Mouse (Mus musculus): ENCODE measurements around the gene Gm10300. TPM values are rescaled to one million over a fixed set of nuclear protein-coding genes. Genes with fewer than 3 reads are reported as not detected.

Gene Gm10300
- polyA plus RNA-seq, 1 experiment from 2014 or later, result not detected

GRCm38 (mm10) chr4:132029851-132030741 lies 44.4 kb upstream of the Gm10300 start:
- no peak overlapping the region for H3K9ac ChIP-seq (ENCODE audit: low read length)
- no peaks in the 10 kb centered on the region for H3K36me3 ChIP-seq (ENCODE audit: control insufficient read depth, insufficient read depth, low read length)
- 0 out of 2 replicates have a peak overlapping the region, but pooled peaks have one; percentile 13 for H3K27ac ChIP-seq (replicated peaks)
- DNase-seq (ENCODE audit: low spot score) (no peak), ATAC-seq (ENCODE audit: low FRiP score, low TSS enrichment) (no peak)
- H3K4me2 ChIP-seq (replicated peaks; ENCODE audit: low read depth), result no peak overlapping the region
- no peak overlapping the region for H3K4me3 ChIP-seq (ENCODE audit: low read depth, low read length)
- no peaks in the 10 kb centered on the region for H3K27me3 ChIP-seq (ENCODE audit: control insufficient read depth, insufficient read depth, low read length)
- H3K9me3 ChIP-seq (ENCODE audit: control insufficient read depth, low read length), result no peaks in the 10 kb centered on the region
- H3K4me1 ChIP-seq (replicated peaks; ENCODE audit: control insufficient read depth, insufficient read depth), result no peaks in the 10 kb centered on the region
- 60% methylated on average over 10 of the region's 10 CpGs for WGBS
- TF ChIP-seq EP300 (optimal IDR thresholded peaks at IDR 0.05), result no peak
- no peak for TF ChIP-seq CTCF (IDR thresholded peaks at IDR 0.05; ENCODE audit: low read depth)

DNA sequence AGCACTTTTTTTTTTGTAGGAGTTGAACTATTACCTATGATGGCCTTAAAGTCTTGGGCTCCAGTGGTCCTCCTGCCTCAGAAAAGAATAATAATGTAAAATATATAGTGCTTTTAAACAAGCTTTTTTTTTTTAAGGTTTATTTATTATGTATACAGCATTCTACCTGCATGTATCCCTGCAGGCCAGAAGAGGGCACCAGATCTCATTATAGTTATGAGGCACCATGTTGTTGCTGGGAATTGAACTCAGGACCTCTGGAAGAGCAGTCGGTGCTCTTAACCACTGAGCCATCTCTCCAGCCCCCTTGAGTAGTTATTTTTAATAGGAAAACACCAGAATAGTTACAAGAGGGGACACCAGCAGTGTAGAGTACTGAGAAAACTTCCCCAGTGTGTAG lies 41.3 kb upstream of the Gm10300 start:
- no peak for ATAC-seq (ENCODE audit: low FRiP score, low TSS enrichment)
- no peak for DNase-seq (ENCODE audit: low spot score)
- no peaks in the 10 kb centered on the region for H3K27me3 ChIP-seq (ENCODE audit: control insufficient read depth, insufficient read depth, low read length)
- H3K4me3 ChIP-seq (ENCODE audit: low read depth, low read length), result no peak overlapping the region
- H3K9ac ChIP-seq (ENCODE audit: low read length), result no peak overlapping the region
- no peak overlapping the region for H3K27ac ChIP-seq (replicated peaks)
- WGBS, result 84% methylated on average over 1 of the region's 1 CpGs
- no peaks in the 10 kb centered on the region for H3K4me1 ChIP-seq (replicated peaks; ENCODE audit: control insufficient read depth, insufficient read depth)
- no peaks in the 10 kb centered on the region for H3K9me3 ChIP-seq (ENCODE audit: control insufficient read depth, low read length)
- TF ChIP-seq CTCF (IDR thresholded peaks at IDR 0.05; ENCODE audit: low read depth), result peak; percentile 63
- TF ChIP-seq EP300 (optimal IDR thresholded peaks at IDR 0.05), result no peak
- H3K4me2 ChIP-seq (replicated peaks; ENCODE audit: low read depth), result no peak overlapping the region
- H3K36me3 ChIP-seq (ENCODE audit: control insufficient read depth, insufficient read depth, low read length), result no peaks in the 10 kb centered on the region

GRCm38 (mm10) chr4:132034242-132034641 lies 40.3 kb upstream of the Gm10300 start:
- no peak overlapping the region for H3K4me3 ChIP-seq (ENCODE audit: low read depth, low read length)
- no peak overlapping the region for H3K9ac ChIP-seq (ENCODE audit: low read length)
- WGBS, result 62% methylated on average over 2 of the region's 2 CpGs
- TF ChIP-seq CTCF (IDR thresholded peaks at IDR 0.05; ENCODE audit: low read depth), result no peak
- no peak for TF ChIP-seq EP300 (optimal IDR thresholded peaks at IDR 0.05)
- H3K27ac ChIP-seq (replicated peaks), result no peak overlapping the region
- no peaks in the 10 kb centered on the region for H3K9me3 ChIP-seq (ENCODE audit: control insufficient read depth, low read length)
- DNase-seq (ENCODE audit: low spot score) (no peak), ATAC-seq (ENCODE audit: low FRiP score, low TSS enrichment) (no peak)
- no peak overlapping the region for H3K4me2 ChIP-seq (replicated peaks; ENCODE audit: low read depth)
- no peaks in the 10 kb centered on the region for H3K27me3 ChIP-seq (ENCODE audit: control insufficient read depth, insufficient read depth, low read length)
- H3K36me3 ChIP-seq (ENCODE audit: control insufficient read depth, insufficient read depth, low read length), result no peaks in the 10 kb centered on the region
- no peaks in the 10 kb centered on the region; the same call in 1 of the 2 replicates for H3K4me1 ChIP-seq (replicated peaks; ENCODE audit: control insufficient read depth, insufficient read depth)

DNA sequence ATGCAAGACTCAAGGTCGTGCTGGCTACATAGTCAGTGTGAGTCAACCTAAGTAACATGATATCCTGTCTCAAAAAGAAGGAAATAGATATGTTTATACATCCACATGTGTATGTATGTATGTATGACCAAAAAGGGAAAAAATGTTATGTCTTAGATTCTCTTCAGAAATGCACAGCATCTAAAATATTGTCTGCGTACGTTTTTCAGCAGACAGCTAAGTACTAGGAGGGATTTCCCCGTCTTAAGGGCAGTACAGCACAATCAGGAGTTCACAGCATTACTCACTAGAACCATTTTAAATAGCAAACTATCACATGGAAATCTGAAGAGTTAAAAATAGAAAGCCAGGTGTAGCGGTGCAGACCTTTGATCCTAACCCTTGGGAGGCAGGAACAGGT lies 37.4 kb upstream of the Gm10300 start:
- ATAC-seq (ENCODE audit: low FRiP score, low TSS enrichment), result no peak
- Histone ChIP-seq H3K4me2 (replicated peaks; ENCODE audit: low read depth) (no peak overlapping the region), H3K9me3 (ENCODE audit: control insufficient read depth, low read length) (no peaks in the 10 kb centered on the region), H3K36me3 (ENCODE audit: control insufficient read depth, insufficient read depth, low read length) (no peaks in the 10 kb centered on the region), H3K27me3 (ENCODE audit: control insufficient read depth, insufficient read depth, low read length) (no peaks in the 10 kb centered on the region), H3K4me1 (replicated peaks; ENCODE audit: control insufficient read depth, insufficient read depth) (no peaks in the 10 kb centered on the region; the same call in 1 of the 2 replicates), H3K4me3 (ENCODE audit: low read depth, low read length) (no peak overlapping the region), H3K9ac (ENCODE audit: low read length) (no peak overlapping the region), H3K27ac (replicated peaks) (no peak overlapping the region)
- TF ChIP-seq EP300 (optimal IDR thresholded peaks at IDR 0.05) (no peak), CTCF (IDR thresholded peaks at IDR 0.05; ENCODE audit: low read depth) (no peak)
- DNase-seq (ENCODE audit: low spot score), result no peak
- 45% methylated on average over 5 of the region's 5 CpGs for WGBS

- WGBS, result 38% methylated on average over 7 of the region's 7 CpGs
- TF ChIP-seq EP300 (optimal IDR thresholded peaks at IDR 0.05) (no peak), CTCF (IDR thresholded peaks at IDR 0.05; ENCODE audit: low read depth) (no peak)
- Histone ChIP-seq H3K27me3 (ENCODE audit: control insufficient read depth, insufficient read depth, low read length) (no peaks in the 10 kb centered on the region), H3K4me1 (replicated peaks; ENCODE audit: control insufficient read depth, insufficient read depth) (no peaks in the 10 kb centered on the region; the same call in 1 of the 2 replicates), H3K4me3 (ENCODE audit: low read depth, low read length) (no peak overlapping the region), H3K27ac (replicated peaks) (no peak overlapping the region), H3K36me3 (ENCODE audit: control insufficient read depth, insufficient read depth, low read length) (no peaks in the 10 kb centered on the region), H3K9ac (ENCODE audit: low read length) (no peak overlapping the region), H3K9me3 (ENCODE audit: control insufficient read depth, low read length) (no peaks in the 10 kb centered on the region), H3K4me2 (replicated peaks; ENCODE audit: low read depth) (no peak overlapping the region)
- DNase-seq (ENCODE audit: low spot score) (no peak), ATAC-seq (ENCODE audit: low FRiP score, low TSS enrichment) (no peak)
Measured at GRCm38 (mm10) chr4:132037991-132038390, 36.5 kb upstream of the Gm10300 start.

DNA sequence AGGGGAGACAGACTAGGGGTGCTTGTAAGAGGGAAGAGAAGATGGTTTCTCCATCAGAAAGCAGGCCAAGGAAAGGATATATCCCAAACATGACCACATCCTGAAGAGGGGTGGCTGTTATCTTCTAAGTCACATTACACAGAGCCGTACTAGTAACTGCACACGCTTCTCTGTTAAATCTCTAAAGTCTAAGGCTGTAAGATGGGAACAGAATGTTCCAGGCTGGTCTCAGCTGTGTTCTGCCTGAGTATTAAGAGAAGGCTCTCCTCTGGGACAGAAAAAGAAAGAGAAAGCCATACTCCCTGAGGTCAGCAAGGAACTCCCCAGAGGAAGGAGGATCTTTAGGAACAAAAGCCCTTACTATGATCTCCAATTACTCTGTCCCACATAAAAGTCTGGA lies 35.7 kb upstream of the Gm10300 start:
- no peak overlapping the region for H3K9ac ChIP-seq (ENCODE audit: low read length)
- WGBS, result 74% methylated on average over 2 of the region's 2 CpGs
- DNase-seq (ENCODE audit: low spot score), result no peak

More for the DNA sequence above, 35.7 kb upstream of the Gm10300 start:
- no peak for TF ChIP-seq CTCF (IDR thresholded peaks at IDR 0.05; ENCODE audit: low read depth)
- no peak for TF ChIP-seq EP300 (optimal IDR thresholded peaks at IDR 0.05)
- 0 out of 2 replicates have a peak, but pooled peaks have one; percentile 40 for ATAC-seq (ENCODE audit: low FRiP score, low TSS enrichment)
- Histone ChIP-seq H3K4me2 (replicated peaks; ENCODE audit: low read depth) (no peak overlapping the region), H3K36me3 (ENCODE audit: control insufficient read depth, insufficient read depth, low read length) (no peaks in the 10 kb centered on the region), H3K4me1 (replicated peaks; ENCODE audit: control insufficient read depth, insufficient read depth) (no peaks in the 10 kb centered on the region; the same call in 1 of the 2 replicates), H3K9me3 (ENCODE audit: control insufficient read depth, low read length) (no peaks in the 10 kb centered on the region), H3K27me3 (ENCODE audit: control insufficient read depth, insufficient read depth, low read length) (no peaks in the 10 kb centered on the region), H3K4me3 (ENCODE audit: low read depth, low read length) (no peak overlapping the region), H3K27ac (replicated peaks) (0 out of 2 replicates have a peak overlapping the region, but pooled peaks have one; percentile 13)

Measured in stomach, postnatal 0 days (tissue).